Mouse (Mus musculus): ENCODE measurements around the gene Cryba2. TPM values are rescaled to one million over a fixed set of nuclear protein-coding genes. Genes with fewer than 3 reads are reported as not detected.

Cryba2 gene
- total and polyA plus RNA-seq, 2 experiments from 2014 or later = not detected

DNA sequence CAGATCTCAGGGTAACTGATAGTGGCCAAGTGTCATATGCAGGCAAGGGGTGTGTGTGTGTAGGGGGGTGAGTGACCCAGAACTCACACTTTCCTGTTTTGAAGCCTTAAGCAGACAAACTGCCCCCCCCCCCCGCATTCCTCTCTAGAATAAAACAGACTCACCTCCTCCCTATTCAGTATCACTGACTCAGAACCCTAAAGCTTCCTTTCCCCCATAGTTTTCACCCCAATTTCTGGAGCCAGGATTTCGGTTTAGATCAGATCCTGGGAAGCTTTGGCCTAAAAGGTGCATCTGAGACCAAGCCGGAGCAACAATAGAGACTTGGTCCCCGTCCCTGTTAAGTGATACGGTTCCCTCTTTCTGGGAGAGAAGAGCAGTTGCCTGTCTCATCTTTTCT is 9.5 kb downstream of the Cryba2 start:
- WGBS = 3% methylated on average over 5 of the region's 5 CpGs
- peaks cover 10% of the 10 kb centered on the region; the same call in 1 of the 2 replicates for H3K4me1 ChIP-seq (ENCODE audit: insufficient read depth)
- no peak for ATAC-seq

DNA sequence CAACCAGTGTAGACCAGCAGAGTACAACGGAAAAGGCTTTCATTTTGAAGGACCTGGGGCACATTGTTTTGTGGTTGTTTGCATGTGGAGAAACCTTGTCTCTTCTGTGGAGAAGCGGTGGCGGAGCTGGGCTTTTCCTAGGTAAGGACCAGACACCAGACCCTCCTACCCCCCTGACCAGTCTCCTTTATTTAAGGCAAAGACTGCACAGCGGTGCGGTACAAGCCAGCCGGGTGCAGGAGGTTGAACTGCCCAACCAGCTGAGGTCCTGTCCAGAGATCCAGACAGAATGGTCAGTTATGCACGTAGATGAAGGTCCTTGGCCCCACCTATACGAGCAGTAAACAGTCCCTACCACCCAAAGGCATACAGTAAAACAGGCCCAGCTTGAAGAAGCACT is 10.1 kb downstream of the Cryba2 start:
- no peak for TF ChIP-seq CTCF (IDR thresholded peaks at IDR 0.05; ENCODE audit: low read depth)
- no peak for ATAC-seq
- no peak for DNase-seq
- Histone ChIP-seq H3K4me3 (ENCODE audit: low read depth, low read length) (0 out of 2 replicates have a peak overlapping the region, but pooled peaks have one; percentile 36), H3K27me3 (ENCODE audit: insufficient read depth, low read length) (peaks cover 73% of the 10 kb centered on the region), H3K9ac (no peak overlapping the region), H3K4me1 (ENCODE audit: insufficient read depth) (peaks cover 10% of the 10 kb centered on the region; the same call in 1 of the 2 replicates), H3K27ac (ENCODE audit: low read depth, low read length) (no peak overlapping the region), H3K9me3 (ENCODE audit: low read length) (no peaks in the 10 kb centered on the region), H3K4me2 (ENCODE audit: low read depth) (peak overlapping the region; percentile 71; the same call in 1 of the 2 replicates), H3K36me3 (ENCODE audit: insufficient read depth) (no peaks in the 10 kb centered on the region)
- 4% methylated on average over 8 of the region's 8 CpGs for WGBS

More for the DNA sequence above, 9.5 kb downstream of the Cryba2 start:
- Histone ChIP-seq H3K4me3 (ENCODE audit: low read depth, low read length) (no peak overlapping the region), H3K9ac (no peak overlapping the region), H3K36me3 (ENCODE audit: insufficient read depth) (no peaks in the 10 kb centered on the region), H3K27ac (ENCODE audit: low read depth, low read length) (no peak overlapping the region), H3K9me3 (ENCODE audit: low read length) (no peaks in the 10 kb centered on the region), H3K4me2 (ENCODE audit: low read depth) (no peak overlapping the region), H3K27me3 (ENCODE audit: insufficient read depth, low read length) (peaks cover 79% of the 10 kb centered on the region)
- TF ChIP-seq CTCF (IDR thresholded peaks at IDR 0.05; ENCODE audit: low read depth) = no peak
- DNase-seq = no peak

DNA sequence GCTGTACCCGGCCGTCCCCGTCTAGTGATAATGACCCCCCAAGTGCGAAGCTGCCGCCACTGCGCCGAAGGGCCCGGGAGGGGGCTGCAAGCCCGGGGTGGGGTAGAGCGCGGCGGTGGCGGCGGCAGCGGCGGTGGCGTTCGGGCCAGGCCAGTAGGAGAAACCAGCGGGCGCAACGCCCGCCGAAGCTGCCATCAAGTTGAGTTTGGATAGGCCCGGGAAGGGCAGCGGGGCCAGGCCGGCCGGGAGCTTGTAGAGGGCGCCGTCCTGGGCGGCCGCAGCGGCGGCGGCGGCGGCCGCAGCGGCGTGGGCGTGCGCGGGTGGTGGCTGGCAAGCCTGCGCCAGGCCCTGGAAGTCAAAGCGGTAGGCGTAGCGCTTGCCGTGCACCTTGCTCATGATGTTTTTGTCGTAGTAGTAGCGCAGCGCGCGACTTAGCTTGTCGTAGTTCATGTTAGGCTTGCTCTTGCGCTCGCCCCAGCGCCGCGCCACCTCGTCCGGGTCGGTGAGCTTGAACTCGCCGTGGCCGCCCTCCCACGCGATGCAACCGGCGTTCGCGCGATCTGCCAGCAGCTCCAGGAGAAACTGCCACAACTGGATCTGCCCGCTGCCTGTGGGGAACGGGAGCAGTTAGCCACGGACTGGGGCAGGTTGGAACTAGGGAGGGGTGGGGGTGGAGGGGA is 10.7 kb downstream of the Cryba2 start:
- ATAC-seq = peak; percentile 30; the same call in 1 of the 2 replicates
- Histone ChIP-seq H3K27ac (ENCODE audit: low read depth, low read length) (no peak overlapping the region), H3K4me3 (ENCODE audit: low read depth, low read length) (peak overlapping the region; percentile 36), H3K36me3 (ENCODE audit: insufficient read depth) (no peaks in the 10 kb centered on the region), H3K9me3 (ENCODE audit: low read length) (no peaks in the 10 kb centered on the region), H3K4me1 (ENCODE audit: insufficient read depth) (peaks cover 10% of the 10 kb centered on the region; the same call in 1 of the 2 replicates), H3K27me3 (ENCODE audit: insufficient read depth, low read length) (peaks cover 66% of the 10 kb centered on the region), H3K4me2 (ENCODE audit: low read depth) (peak overlapping the region; percentile 71), H3K9ac (no peak overlapping the region; the same call in 1 of the 2 replicates)
- 1% methylated on average over 73 of the region's 74 CpGs for WGBS
- no peak for DNase-seq
- TF ChIP-seq CTCF (IDR thresholded peaks at IDR 0.05; ENCODE audit: low read depth) = no peak

DNA sequence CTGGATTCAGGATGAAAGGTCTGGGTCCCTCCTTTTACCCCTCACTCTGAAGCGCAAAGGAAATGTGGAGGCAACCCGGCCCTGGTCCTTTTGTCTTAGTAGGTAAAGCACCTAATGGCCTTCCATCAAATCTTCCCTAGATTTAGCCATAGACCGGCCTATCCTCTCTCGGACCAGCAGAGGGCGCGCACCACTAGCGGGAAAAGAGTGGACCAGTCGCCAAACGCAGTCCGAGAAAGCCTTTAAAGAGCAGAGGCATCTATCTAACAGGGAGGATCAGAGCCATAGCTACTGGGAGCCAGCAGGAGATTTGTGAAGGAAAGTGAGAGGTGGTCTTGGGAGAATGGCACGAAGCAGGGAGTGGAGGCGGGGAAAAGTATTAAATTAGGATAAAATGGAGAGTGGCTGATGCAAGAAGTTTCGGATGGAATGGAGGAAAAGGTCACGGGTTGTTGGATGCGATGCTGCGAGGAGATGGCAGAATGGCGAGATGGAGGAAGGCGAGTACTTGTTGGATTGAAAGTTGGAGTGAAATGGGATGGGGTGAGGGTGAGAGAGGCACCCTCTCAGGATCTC is 12.1 kb downstream of the Cryba2 start:
- Histone ChIP-seq H3K4me1 (ENCODE audit: insufficient read depth) (peaks cover 10% of the 10 kb centered on the region; the same call in 1 of the 2 replicates), H3K9me3 (ENCODE audit: low read length) (no peaks in the 10 kb centered on the region), H3K4me2 (ENCODE audit: low read depth) (no peak overlapping the region), H3K27ac (ENCODE audit: low read depth, low read length) (no peak overlapping the region), H3K36me3 (ENCODE audit: insufficient read depth) (no peaks in the 10 kb centered on the region), H3K4me3 (ENCODE audit: low read depth, low read length) (no peak overlapping the region), H3K27me3 (ENCODE audit: insufficient read depth, low read length) (peaks cover 59% of the 10 kb centered on the region), H3K9ac (no peak overlapping the region)
- WGBS = 1% methylated on average over 18 of the region's 18 CpGs
- TF ChIP-seq CTCF (IDR thresholded peaks at IDR 0.05; ENCODE audit: low read depth) = peak; percentile 95
- peak; percentile 81 for DNase-seq
- peak; percentile 55; the same call in 1 of the 2 replicates for ATAC-seq

DNA sequence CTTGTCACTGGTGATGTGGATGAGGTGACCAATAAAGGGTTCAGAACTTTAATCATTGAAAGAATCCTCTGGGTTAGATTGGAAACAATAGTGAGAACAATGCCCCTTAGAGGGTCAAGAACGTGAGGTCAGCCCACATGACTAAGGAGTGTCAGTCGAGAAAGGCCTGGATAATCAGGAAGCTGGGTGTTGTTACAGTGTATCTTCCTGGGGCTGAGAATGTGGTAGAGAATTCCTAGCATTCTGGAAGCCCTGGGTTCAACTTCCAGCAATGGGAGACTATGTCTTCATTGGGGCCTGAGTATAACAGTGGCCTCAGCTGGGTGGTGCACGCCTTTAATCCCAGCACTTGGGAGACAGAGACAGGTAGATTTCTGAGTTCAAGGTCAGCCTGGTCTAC is 15.7 kb downstream of the Cryba2 start:
- Histone ChIP-seq H3K27ac (ENCODE audit: low read depth, low read length) (no peak overlapping the region), H3K9ac (no peak overlapping the region), H3K4me2 (ENCODE audit: low read depth) (no peak overlapping the region), H3K9me3 (ENCODE audit: low read length) (no peaks in the 10 kb centered on the region), H3K36me3 (ENCODE audit: insufficient read depth) (no peaks in the 10 kb centered on the region), H3K27me3 (ENCODE audit: insufficient read depth, low read length) (peaks cover 37% of the 10 kb centered on the region), H3K4me3 (ENCODE audit: low read depth, low read length) (no peak overlapping the region), H3K4me1 (ENCODE audit: insufficient read depth) (peaks cover 3% of the 10 kb centered on the region; the same call in 1 of the 2 replicates)
- ATAC-seq = no peak
- DNase-seq = no peak
- TF ChIP-seq CTCF (IDR thresholded peaks at IDR 0.05; ENCODE audit: low read depth) = no peak
- 51% methylated on average over 3 of the region's 3 CpGs for WGBS

DNA sequence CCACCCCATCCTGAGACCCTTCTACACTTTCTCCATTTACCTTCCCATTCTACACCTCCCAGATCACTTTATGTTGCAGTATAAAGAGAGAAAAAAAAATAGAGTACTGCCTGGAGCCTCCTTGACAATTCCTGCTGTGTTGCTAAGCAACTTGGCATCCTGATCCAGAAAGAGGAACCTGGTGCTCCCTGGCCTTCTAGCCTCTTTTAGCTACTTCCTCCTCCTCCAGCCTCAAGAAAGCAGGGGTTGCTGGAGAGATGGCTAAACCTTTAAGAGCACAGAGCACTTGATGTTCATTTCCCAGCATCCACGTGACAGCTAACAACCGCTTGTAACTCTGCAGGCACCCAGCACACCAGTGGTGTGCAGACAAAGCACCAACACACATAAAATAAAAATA is 20.7 kb downstream of the Cryba2 start:
- no peak for DNase-seq
- Histone ChIP-seq H3K4me1 (ENCODE audit: insufficient read depth) (no peaks in the 10 kb centered on the region), H3K9me3 (ENCODE audit: low read length) (no peaks in the 10 kb centered on the region), H3K36me3 (ENCODE audit: insufficient read depth) (no peaks in the 10 kb centered on the region), H3K27ac (ENCODE audit: low read depth, low read length) (no peak overlapping the region), H3K27me3 (ENCODE audit: insufficient read depth, low read length) (peaks cover 3% of the 10 kb centered on the region; the same call in 1 of the 2 replicates), H3K4me2 (ENCODE audit: low read depth) (no peak overlapping the region), H3K4me3 (ENCODE audit: low read depth, low read length) (no peak overlapping the region), H3K9ac (no peak overlapping the region)
- peak; percentile 32 for ATAC-seq
- WGBS = 57% methylated on average over 2 of the region's 2 CpGs
- TF ChIP-seq CTCF (IDR thresholded peaks at IDR 0.05; ENCODE audit: low read depth) = no peak

DNA sequence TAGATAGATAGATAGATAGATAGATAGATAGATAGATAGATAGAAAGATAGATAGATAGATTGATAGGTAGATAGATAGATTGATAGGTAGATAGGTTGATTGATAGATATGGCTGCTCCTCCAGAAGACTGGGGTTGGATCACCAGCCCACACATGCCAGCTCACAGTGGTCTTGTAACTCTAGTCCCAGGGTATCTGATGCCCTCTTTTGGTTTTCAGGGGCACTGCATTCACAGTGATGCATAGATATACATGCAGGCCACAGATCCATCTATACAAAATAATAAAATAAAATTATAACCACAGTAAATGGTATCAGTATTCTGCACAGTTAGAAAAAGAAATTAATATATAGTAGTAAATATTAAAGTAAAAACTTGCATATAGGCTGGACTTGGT is 31.2 kb downstream of the Cryba2 start:
- Histone ChIP-seq H3K4me1 (ENCODE audit: insufficient read depth) (peaks cover 14% of the 10 kb centered on the region), H3K27me3 (ENCODE audit: insufficient read depth, low read length) (peaks cover 6% of the 10 kb centered on the region), H3K9me3 (ENCODE audit: low read length) (no peaks in the 10 kb centered on the region), H3K27ac (ENCODE audit: low read depth, low read length) (no peak overlapping the region), H3K36me3 (ENCODE audit: insufficient read depth) (no peaks in the 10 kb centered on the region), H3K4me2 (ENCODE audit: low read depth) (no peak overlapping the region), H3K9ac (no peak overlapping the region), H3K4me3 (ENCODE audit: low read depth, low read length) (no peak overlapping the region)
- DNase-seq (no peak), ATAC-seq (no peak)
- peak; percentile 39 for TF ChIP-seq CTCF (IDR thresholded peaks at IDR 0.05; ENCODE audit: low read depth)
